Comparison of ENCODE assay signal across 23 mouse cellular contexts in the genomic region with DNA sequence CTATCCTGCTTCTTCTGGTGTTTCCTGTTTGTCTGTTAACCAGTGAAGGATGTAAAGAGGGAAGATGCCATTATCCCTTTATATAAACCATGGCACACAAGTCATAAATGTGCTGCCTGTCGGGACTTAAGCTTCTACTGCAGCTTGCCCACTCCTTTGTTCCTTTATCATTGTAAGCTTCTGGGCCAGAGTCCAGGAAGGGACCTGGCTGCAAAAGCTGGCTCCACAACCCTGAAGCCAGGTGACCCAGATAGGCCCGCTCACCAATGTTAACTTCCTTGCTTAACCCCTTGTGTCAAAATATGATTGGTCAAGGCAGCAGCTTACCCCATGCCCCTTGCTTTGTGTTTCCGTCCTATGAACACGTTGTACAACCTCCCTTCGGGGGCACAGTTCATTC. TPM values are rescaled to one million over a fixed set of nuclear protein-coding genes. Genes with fewer than 3 reads are reported as not detected.
"Had no signal": no experiment of that assay in that cellular context is flagged by ENCODE, and none has a peak within 500 bp of the region (broad histone marks: within the 10 kb centered on the region; RNA-seq: fewer than 3 reads in every experiment).

No protein-coding gene starts in this region.

- H3K4me1 ChIP-seq: hindbrain, embryonic 15.5 days; limb, embryonic 15.5 days had no signal

- H3K27me3 ChIP-seq: heart, embryonic 12.5 days; hindbrain, embryonic 13.5 days; hindbrain, embryonic 15.5 days; kidney, embryonic 15.5 days; limb, embryonic 13.5 days; limb, embryonic 15.5 days had no signal

- H3K4me2 ChIP-seq: heart, embryonic 12.5 days; hindbrain, embryonic 13.5 days; hindbrain, embryonic 15.5 days; kidney, embryonic 15.5 days; limb, embryonic 13.5 days; limb, embryonic 15.5 days; liver, embryonic 12.5 days had no signal

- H3K36me3 ChIP-seq: heart, embryonic 12.5 days; hindbrain, embryonic 13.5 days; hindbrain, embryonic 15.5 days; kidney, embryonic 15.5 days; limb, embryonic 13.5 days; limb, embryonic 15.5 days; liver, embryonic 12.5 days had no signal

- H3K4me3 ChIP-seq: heart, adult 2 months; heart, embryonic 12.5 days; hindbrain, embryonic 13.5 days; hindbrain, embryonic 15.5 days; kidney, embryonic 15.5 days; limb, embryonic 13.5 days; limb, embryonic 15.5 days; liver, embryonic 12.5 days had no signal

- ATAC-seq: hindbrain, postnatal 0 days; intestine, embryonic 16.5 days; liver, embryonic 12.5 days had no signal

- H3K9ac ChIP-seq: heart, embryonic 12.5 days; hindbrain, embryonic 13.5 days; hindbrain, embryonic 15.5 days; kidney, embryonic 15.5 days; limb, embryonic 13.5 days; limb, embryonic 15.5 days; liver, embryonic 12.5 days; liver, embryonic 14.5 days had no signal

- H3K27ac ChIP-seq: heart, adult 2 months; hindbrain, embryonic 13.5 days; hindbrain, embryonic 15.5 days; hindbrain, postnatal 0 days; kidney, embryonic 15.5 days; kidney, postnatal 0 days; limb, embryonic 13.5 days; limb, embryonic 15.5 days; liver, embryonic 12.5 days; liver, embryonic 14.5 days had no signal

- DNase-seq: gastrocnemius, postnatal 14 days; gastrocnemius, postnatal 36 days; heart, adult 2 months; kidney, adult 11 months; kidney, adult 2 months; kidney, adult 9 months; kidney, postnatal 14 days; kidney, postnatal 36 days; layer of hippocampus, adult 9-11 months; layer of hippocampus, postnatal 36 days; left cerebral cortex, postnatal 4 days had no signal

- H3K9me3 ChIP-seq: heart, embryonic 12.5 days; hindbrain, embryonic 13.5 days; hindbrain, embryonic 15.5 days; kidney, embryonic 15.5 days; limb, embryonic 13.5 days; limb, embryonic 15.5 days; liver, embryonic 12.5 days had no signal

RNA-seq across cellular contexts. Expression of a gene that starts 42.5 kb away (rescaled TPM):
- total RNA-seq: hindbrain, postnatal 0 days; left cerebral cortex, postnatal 4 days had no signal
- polyA plus RNA-seq: hindbrain, embryonic 11.5 days; hindbrain, embryonic 15.5 days; limb, embryonic 13.5 days; liver, embryonic 12.5 days had no signal
